Mouse (Mus musculus) limb, embryonic 12.5 days (tissue): ENCODE measurements around the gene Atp5mpl. TPM values are rescaled to one million over a fixed set of nuclear protein-coding genes. Genes with fewer than 3 reads are reported as not detected.

Experiments
- ATAC-seq: fragments of 200-750 bp; cut with Nextera tagmentation; 2 replicates; pipeline ENCODE4 v1.8.0; 2017; ENCODE audit warnings: low read depth, moderate TSS enrichment; ENCODE audit not compliant: insufficient number of reproducible peaks, insufficient read depth, low FRiP score, low TSS enrichment
- H3K27ac ChIP-seq: fragments of 300-500 bp; sonication (generic); 2 replicates; pipeline ENCODE4 v1.5.1; 2016; ENCODE audit warnings: mild to moderate bottlenecking, moderate library complexity
- H3K27me3 ChIP-seq: fragments of 300-500 bp; sonication (generic); 2 replicates; pipeline ENCODE4 v1.6.1; 2016; ENCODE audit warnings: mild to moderate bottlenecking, moderate library complexity
- H3K36me3 ChIP-seq: fragments of 300-500 bp; sonication (generic); 2 replicates; pipeline ENCODE4 v1.6.1; 2016; ENCODE audit warnings: mild to moderate bottlenecking, moderate library complexity
- H3K4me1 ChIP-seq: fragments of 300-500 bp; sonication (generic); replicated peaks from 2 replicates; pipeline ENCODE4 v1.6.1; 2016
- H3K4me2 ChIP-seq: fragments of 300-500 bp; sonication (generic); 2 replicates; pipeline ENCODE4 v1.6.1; 2016; ENCODE audit warnings: mild to moderate bottlenecking, moderate library complexity
- H3K4me3 ChIP-seq: fragments of 300-500 bp; sonication (generic); replicated peaks from 2 replicates; pipeline ENCODE4 v1.5.1; 2016; ENCODE audit warnings: mild to moderate bottlenecking
- H3K9ac ChIP-seq: fragments of 300-500 bp; sonication (generic); replicated peaks from 2 replicates; pipeline ENCODE4 v1.6.1; 2016; ENCODE audit warnings: mild to moderate bottlenecking, moderate library complexity
- H3K9me3 ChIP-seq: fragments of 300-500 bp; sonication (generic); 2 replicates; pipeline ENCODE4 v1.6.1; 2016; ENCODE audit warnings: mild to moderate bottlenecking, moderate library complexity
- WGBS: fragments of 180-500 bp; shearing (Covaris S2); methylation state at CpG from one replicate; pipeline ENCODE4 v1.1.7; 2016; 5-methylcytosine and 5-hydroxymethylcytosine counted together
- polyA plus RNA-seq: library from polyadenylated mRNA; unstranded; fragments of >200 nt; fragmentation: Nextera tagmentation; extraction: Ambion mirVana; gene quantifications from 2 replicates; pipeline ENCODE4 v1.2.1, GENCODE M21; 2016

Atp5mpl gene
- polyA plus RNA-seq, 1 experiment from 2014 or later, result 683 TPM

- no peaks in the 10 kb centered on the region for H3K9me3 ChIP-seq
- no peaks in the 10 kb centered on the region for H3K27me3 ChIP-seq
- H3K4me1 ChIP-seq, result peaks cover 36% of the 10 kb centered on the region
- no peak overlapping the region for H3K4me3 ChIP-seq
- no peak overlapping the region for H3K4me2 ChIP-seq
- ATAC-seq, result no peak
- H3K9ac ChIP-seq, result no peak overlapping the region
- 0 out of 2 replicates have a peak overlapping the region, but pooled peaks have one; percentile 18 for H3K27ac ChIP-seq
- no peaks in the 10 kb centered on the region for H3K36me3 ChIP-seq
- 69% methylated on average over 3 of the region's 3 CpGs for WGBS
Measured at GRCm38 (mm10) chr12:111932513-111932912, 34.3 kb downstream of the Atp5mpl start.

GRCm38 (mm10) chr12:111931411-111932025, 35.3 kb downstream of the Atp5mpl start:
- no peak for ATAC-seq
- no peak overlapping the region for H3K27ac ChIP-seq
- H3K9me3 ChIP-seq, result no peaks in the 10 kb centered on the region
- no peak overlapping the region for H3K4me3 ChIP-seq
- no peak overlapping the region for H3K9ac ChIP-seq
- no peak overlapping the region for H3K4me2 ChIP-seq
- H3K27me3 ChIP-seq, result no peaks in the 10 kb centered on the region
- H3K36me3 ChIP-seq, result no peaks in the 10 kb centered on the region
- WGBS, result 92% methylated on average over 8 of the region's 9 CpGs
- peaks cover 30% of the 10 kb centered on the region for H3K4me1 ChIP-seq

DNA sequence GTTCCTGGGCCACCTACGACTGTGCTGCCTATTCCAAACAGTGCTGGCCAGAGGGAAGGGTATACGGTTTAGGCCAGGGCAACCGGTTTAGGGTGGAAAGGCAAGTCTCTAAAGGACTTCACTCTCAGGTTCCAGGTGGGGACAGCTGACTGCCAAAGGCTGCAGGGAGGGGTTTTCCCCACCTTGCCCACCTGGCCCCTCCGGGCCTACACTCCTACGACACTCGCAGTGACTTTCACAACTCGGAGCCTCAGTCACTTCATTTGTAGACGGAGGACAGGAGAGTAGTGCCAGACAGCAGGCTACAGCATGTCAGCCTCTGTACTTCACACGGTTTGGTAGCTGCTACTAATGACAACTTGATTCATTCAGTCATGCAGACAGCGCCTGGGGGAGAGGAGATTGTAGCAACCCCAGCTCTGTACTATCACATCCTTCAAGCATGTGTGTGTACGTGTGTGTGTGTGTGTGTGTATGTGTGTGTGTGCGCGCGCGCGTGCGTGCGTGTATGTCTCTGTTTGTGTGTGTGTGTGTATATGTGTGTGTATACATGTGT, 38.3 kb downstream of the Atp5mpl start:
- 80% methylated on average over 18 of the region's 18 CpGs for WGBS
- peaks cover 26% of the 10 kb centered on the region for H3K4me1 ChIP-seq
- H3K4me3 ChIP-seq, result no peak overlapping the region
- no peak overlapping the region for H3K9ac ChIP-seq
- no peaks in the 10 kb centered on the region for H3K27me3 ChIP-seq
- peak overlapping the region; percentile 31 for H3K27ac ChIP-seq
- H3K9me3 ChIP-seq, result no peaks in the 10 kb centered on the region
- ATAC-seq, result no peak
- H3K36me3 ChIP-seq, result no peaks in the 10 kb centered on the region
- H3K4me2 ChIP-seq, result no peak overlapping the region

- ATAC-seq, result no peak
- no peak overlapping the region for H3K27ac ChIP-seq
Measured at GRCm38 (mm10) chr12:111927338-111927737, 39.4 kb downstream of the Atp5mpl start.

DNA sequence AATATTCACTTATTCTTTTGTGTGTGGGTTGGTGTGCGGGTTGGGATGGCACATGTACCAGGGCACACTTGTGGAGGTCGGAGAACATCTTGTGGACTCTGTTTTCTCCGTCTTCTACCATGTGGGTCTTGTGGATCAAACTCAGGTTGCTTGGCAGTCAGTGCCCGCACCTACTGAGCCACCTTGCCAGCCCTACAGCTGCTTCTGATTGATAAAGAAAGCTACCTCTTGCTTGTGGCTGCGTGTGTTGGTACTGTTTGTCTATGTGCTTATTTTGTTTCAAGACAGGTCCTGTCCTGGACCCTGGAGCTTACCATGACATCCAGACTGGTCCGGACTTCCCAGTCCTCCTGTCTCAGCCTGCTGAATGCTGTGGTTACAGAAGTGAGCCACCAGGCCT, 43.7 kb downstream of the Atp5mpl start:
- peaks cover 11% of the 10 kb centered on the region; the same call in 1 of the 2 replicates for H3K4me1 ChIP-seq
- no peak overlapping the region for H3K4me2 ChIP-seq
- H3K4me3 ChIP-seq, result no peak overlapping the region
- 83% methylated on average over 6 of the region's 6 CpGs for whole genome bisulfite sequencing
- H3K27ac ChIP-seq, result peak overlapping the region; percentile 64
- no peak overlapping the region for H3K9ac ChIP-seq
- H3K9me3 ChIP-seq, result no peaks in the 10 kb centered on the region
- H3K36me3 ChIP-seq, result no peaks in the 10 kb centered on the region
- H3K27me3 ChIP-seq, result no peaks in the 10 kb centered on the region
- no peak for ATAC-seq

More at GRCm38 (mm10) chr12:111927338-111927737, 39.4 kb downstream of the Atp5mpl start:
- Histone ChIP-seq H3K4me1 (peaks cover 19% of the 10 kb centered on the region), H3K36me3 (no peaks in the 10 kb centered on the region), H3K9me3 (no peaks in the 10 kb centered on the region), H3K4me3 (no peak overlapping the region), H3K9ac (no peak overlapping the region), H3K27me3 (no peaks in the 10 kb centered on the region), H3K4me2 (no peak overlapping the region)
- 57% methylated on average over 1 of the region's 1 CpGs for WGBS

DNA sequence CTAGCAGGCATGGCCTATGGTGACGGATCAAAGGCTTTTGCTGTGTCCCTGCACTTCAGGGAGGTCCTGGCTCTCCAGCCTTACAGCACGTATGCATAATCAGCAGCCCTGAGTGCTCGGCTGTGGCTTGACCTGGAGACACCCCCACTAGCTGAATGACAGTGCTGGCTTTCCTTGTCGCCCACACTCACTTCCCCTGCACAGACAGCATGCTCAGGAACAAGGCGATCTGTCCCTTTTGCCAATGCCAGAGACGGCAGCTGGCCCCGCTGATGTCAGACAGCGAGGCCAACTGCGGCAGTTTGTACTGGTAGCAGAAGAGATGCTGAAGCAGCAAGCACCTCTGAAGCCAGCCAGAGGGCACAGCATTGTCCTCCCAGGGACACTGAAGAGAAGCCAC, 46.7 kb downstream of the Atp5mpl start:
- Histone ChIP-seq H3K4me2 (no peak overlapping the region), H3K36me3 (no peaks in the 10 kb centered on the region), H3K4me3 (no peak overlapping the region), H3K9ac (0 out of 2 replicates have a peak overlapping the region, but pooled peaks have one; percentile 23), H3K27me3 (no peaks in the 10 kb centered on the region), H3K4me1 (peaks cover 17% of the 10 kb centered on the region), H3K9me3 (no peaks in the 10 kb centered on the region), H3K27ac (0 out of 2 replicates have a peak overlapping the region, but pooled peaks have one; percentile 7)
- no peak for ATAC-seq
- 41% methylated on average over 9 of the region's 9 CpGs for WGBS

GRCm38 (mm10) chr12:111916514-111917217, 50.1 kb downstream of the Atp5mpl start:
- Histone ChIP-seq H3K9ac (no peak overlapping the region), H3K4me2 (0 out of 2 replicates have a peak overlapping the region, but pooled peaks have one; percentile 11), H3K9me3 (no peaks in the 10 kb centered on the region), H3K4me1 (peaks cover 13% of the 10 kb centered on the region), H3K27me3 (no peaks in the 10 kb centered on the region), H3K27ac (peak overlapping the region; percentile 53), H3K4me3 (no peak overlapping the region), H3K36me3 (no peaks in the 10 kb centered on the region)
- WGBS, result 63% methylated on average over 12 of the region's 12 CpGs
- ATAC-seq, result no peak

GRCm38 (mm10) chr12:111915781-111916180, 51.0 kb downstream of the Atp5mpl start:
- Histone ChIP-seq H3K4me1 (peaks cover 13% of the 10 kb centered on the region), H3K27ac (peak overlapping the region; percentile 53; the same call in 1 of the 2 replicates), H3K4me3 (no peak overlapping the region), H3K9me3 (no peaks in the 10 kb centered on the region), H3K9ac (no peak overlapping the region; the same call in 1 of the 2 replicates), H3K36me3 (no peaks in the 10 kb centered on the region), H3K27me3 (no peaks in the 10 kb centered on the region), H3K4me2 (no peak overlapping the region)
- no peak for ATAC-seq
- WGBS, result 87% methylated on average over 6 of the region's 6 CpGs

- 10% methylated on average over 3 of the region's 3 CpGs for WGBS
- H3K9ac ChIP-seq, result no peak overlapping the region
- no peaks in the 10 kb centered on the region for H3K36me3 ChIP-seq
- H3K9me3 ChIP-seq, result no peaks in the 10 kb centered on the region
- no peak overlapping the region for H3K4me2 ChIP-seq
- no peak for ATAC-seq
- peak overlapping the region; percentile 46; the same call in 1 of the 2 replicates for H3K27ac ChIP-seq
- H3K4me1 ChIP-seq, result peaks cover 20% of the 10 kb centered on the region
- no peak overlapping the region for H3K4me3 ChIP-seq
- peaks cover 12% of the 10 kb centered on the region for H3K27me3 ChIP-seq
Measured at GRCm38 (mm10) chr12:111914031-111914430, 52.7 kb downstream of the Atp5mpl start.

DNA sequence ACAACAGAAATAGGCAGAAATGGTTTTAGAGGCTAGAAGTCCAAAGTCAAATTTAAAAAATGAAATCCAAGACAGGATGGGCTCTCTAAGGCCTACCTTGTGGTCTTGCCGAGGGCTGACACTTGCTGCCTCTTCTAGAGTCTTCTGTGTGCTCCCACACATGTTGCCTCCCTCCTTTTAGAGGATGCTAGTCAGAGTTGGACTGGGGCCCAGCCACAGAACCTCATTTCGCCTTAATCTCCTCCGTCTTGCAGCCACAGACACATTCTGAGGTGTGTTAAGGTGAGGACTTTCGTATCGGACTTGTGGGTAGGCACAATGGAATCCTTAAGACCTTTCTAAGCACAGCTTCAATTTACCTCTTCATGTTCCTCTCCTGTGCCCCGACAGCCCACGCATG, 54.0 kb downstream of the Atp5mpl start:
- Histone ChIP-seq H3K4me3 (no peak overlapping the region), H3K9ac (no peak overlapping the region), H3K27me3 (peaks cover 20% of the 10 kb centered on the region), H3K4me1 (peaks cover 26% of the 10 kb centered on the region), H3K4me2 (no peak overlapping the region), H3K27ac (no peak overlapping the region), H3K9me3 (no peaks in the 10 kb centered on the region), H3K36me3 (no peaks in the 10 kb centered on the region)
- 93% methylated on average over 7 of the region's 7 CpGs for WGBS
- ATAC-seq, result no peak

DNA sequence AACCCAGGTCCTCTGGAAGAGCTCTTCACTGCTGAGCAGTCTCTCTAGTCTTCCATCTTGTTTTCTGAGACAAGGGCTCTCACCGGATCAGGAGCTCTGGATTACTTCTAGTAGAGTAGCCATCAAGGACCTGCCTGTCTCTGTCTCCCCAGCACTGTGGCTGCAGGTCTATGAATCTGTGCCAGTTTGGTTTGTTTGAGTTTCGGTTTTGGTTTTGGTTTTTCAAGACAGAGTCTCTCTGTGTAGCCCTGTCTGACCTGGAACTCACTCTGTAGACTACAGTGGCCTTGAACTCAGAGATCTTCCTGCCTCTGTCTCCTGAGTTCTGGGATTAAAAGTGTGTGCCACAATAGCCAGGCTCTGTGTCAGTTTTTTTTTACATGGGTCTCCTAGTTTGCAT, 55.0 kb downstream of the Atp5mpl start:
- Histone ChIP-seq H3K9me3 (no peaks in the 10 kb centered on the region), H3K4me1 (peaks cover 26% of the 10 kb centered on the region), H3K4me3 (no peak overlapping the region), H3K27me3 (peaks cover 20% of the 10 kb centered on the region), H3K36me3 (no peaks in the 10 kb centered on the region), H3K4me2 (no peak overlapping the region), H3K9ac (no peak overlapping the region), H3K27ac (no peak overlapping the region)
- WGBS, result 90% methylated on average over 2 of the region's 2 CpGs
- no peak for ATAC-seq
